Mouse (Mus musculus) T-helper 2 cell (primary cell): ENCODE measurements around the gene Abca16.

Experiments used
- in situ Hi-C: fragments of 300-600 bp; cut with MboI, MseI; formaldehyde crosslinking; loops from one replicate; pipeline ENCODE4 v1.15.1; 2025; ENCODE audit warnings: high pct_unique_total_duplicates

The Abca16 gene

GRCm38 (mm10) chr7:120409447-120409846 is at the start of gene Abca16:
TSS of gene Abca16 (plus strand) at chr7:120409647.
- in situ Hi-C loops = no loop called here

DNA sequence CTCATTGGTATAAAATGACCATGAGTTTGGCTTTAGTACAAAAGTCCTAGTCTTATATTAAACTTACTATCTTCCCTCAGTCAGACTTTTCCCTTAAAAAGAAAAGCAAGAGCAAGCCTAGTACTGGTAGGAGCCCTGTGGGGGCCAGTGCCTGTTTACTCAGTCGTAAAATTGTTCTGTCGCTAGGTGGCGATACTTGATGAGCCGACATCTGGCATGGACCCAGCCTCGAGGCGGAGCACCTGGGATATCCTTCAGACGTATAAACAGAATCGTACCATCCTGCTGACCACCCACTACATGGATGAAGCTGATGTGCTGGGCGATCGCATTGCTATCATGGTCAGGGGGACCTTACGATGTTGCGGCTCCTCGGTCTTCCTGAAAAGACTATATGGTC is 48.3 kb upstream of the Abca16 start:
- in situ Hi-C loops = no loop called here

DNA sequence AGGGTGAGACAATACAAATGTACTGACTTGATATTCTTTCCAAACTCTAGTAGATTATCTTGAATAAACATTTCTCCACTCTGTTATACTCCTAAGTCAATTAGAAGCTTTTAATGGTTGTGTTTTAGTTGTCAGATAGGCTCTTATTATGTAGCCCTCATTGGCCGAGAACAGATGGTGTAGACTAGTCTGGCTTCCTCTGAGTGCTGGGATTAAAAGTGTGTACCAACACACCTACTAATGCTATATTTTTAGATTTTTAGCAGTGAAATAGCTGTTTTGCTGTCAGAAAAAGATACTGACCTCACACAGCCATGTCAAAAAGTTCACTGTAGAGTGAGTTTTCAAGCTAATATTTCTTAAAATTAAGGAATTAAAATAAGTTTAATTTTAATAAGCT is 2.9 kb downstream of the Abca16 start:
- in situ Hi-C loops = no loop called here

DNA sequence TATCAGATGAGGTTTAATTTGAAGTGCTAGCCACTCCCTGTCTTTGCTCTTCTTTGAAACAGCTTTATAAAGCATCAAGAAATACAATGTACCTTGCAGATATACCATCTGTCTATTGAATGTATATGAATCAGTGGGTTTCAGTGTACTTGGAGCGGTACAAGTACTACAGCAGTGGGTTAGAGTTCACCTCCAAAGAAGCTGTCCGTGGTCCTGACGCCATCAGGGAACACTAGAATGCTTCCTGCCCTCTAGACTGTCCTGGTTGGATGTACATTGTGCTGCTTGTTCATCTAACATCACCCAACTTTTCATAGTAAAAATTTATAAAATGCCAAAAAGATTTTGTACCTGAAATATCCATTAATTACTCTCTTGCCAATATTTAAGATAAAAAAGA is 17.2 kb downstream of the Abca16 start:
- in situ Hi-C loops = no loop called here

DNA sequence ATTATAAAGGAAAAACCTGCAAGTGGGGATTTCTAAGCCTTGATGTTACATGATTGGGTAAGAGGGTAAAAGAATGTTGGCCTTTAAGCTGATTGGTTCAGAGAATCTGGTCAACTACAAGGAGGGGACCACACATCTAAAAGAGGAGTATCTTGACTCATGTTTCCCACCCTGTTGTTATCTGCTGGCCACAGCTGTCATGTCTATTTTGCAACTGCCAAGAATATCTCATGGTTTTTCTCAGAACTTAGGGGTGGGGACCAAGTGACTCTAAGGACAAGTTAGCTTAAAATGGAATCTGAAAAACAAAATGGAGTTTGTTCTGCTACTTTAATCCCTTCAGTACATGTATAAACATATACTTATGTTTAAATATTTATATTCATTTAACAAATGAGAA is 22.0 kb downstream of the Abca16 start:
- in situ Hi-C loops = no loop called here

GRCm38 (mm10) chr7:120503891-120504662 is 94.6 kb downstream of the Abca16 start:
- in situ Hi-C loops = no loop called here

DNA sequence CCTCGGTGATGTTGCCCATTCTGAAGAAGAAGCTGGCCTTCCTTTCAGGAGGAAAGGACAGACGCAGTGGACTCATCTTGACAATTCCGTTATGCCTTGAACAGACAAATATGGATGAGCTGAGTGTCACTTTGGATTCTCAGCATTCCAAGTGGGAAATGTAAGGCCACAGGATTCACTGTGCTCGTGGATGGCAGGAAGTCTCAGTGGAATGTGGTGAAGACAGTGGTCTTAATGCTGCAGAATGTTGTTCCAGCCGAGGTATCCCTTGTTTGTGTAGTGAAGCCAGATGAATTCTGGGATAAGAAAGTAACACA is 95.2 kb downstream of the Abca16 start:
- in situ Hi-C loops = no loop called here

DNA sequence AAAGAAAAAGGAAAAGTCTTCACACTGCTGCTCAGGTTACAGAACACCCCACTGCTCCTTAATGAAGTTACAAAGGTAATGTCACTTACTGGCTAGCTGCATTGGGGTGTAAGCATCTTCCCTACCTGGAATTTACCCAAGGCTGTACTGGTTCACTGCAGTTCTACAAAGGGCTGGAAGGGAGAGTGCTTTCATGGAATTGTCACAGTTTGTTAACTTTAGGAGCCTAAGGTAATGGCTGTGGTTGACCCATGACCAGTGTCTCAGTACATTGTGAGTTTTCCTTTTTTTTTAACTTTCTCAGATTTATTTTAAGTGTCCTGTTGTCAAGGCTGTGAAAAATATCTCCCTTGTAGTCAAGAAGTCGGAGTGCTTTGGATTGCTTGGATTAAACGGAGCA is 125.4 kb downstream of the Abca16 start:
- in situ Hi-C loops = no loop called here

GRCm38 (mm10) chr7:120552479-120553180 is 143.2 kb downstream of the Abca16 start:
- in situ Hi-C loops = no loop called here

- in situ Hi-C loops = no loop called here
Observed at GRCm38 (mm10) chr7:120553181-120553551, 143.7 kb downstream of the Abca16 start.

DNA sequence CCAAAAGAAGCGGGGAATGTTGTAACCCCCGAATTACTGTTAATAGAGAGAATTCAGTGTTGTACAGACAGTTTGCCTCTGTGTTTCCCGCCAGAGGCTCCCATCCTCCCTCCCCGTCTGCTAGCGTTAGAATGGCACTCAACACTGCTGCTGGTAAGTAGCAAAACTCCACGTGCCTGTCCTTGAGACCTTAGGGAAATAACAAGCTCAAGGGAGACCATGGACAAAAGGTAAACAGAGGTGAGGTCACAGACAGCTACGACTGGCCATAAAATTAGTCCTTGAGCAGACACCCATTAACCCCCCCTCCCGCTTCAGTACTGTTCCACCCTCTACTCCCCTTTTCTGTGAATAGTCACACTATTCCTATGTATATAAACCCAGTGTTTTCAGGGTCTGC is 157.9 kb downstream of the Abca16 start:
- in situ Hi-C loops = loop anchor here (5.0 kb wide), 1 partner anchor 45 kb away; no protein-coding TSS in a partner anchor

- in situ Hi-C loops = no loop called here
Observed at GRCm38 (mm10) chr7:120576520-120576919, 167.1 kb downstream of the Abca16 start.
